Mouse (Mus musculus): Measurements from ENCODE around the gene Trim42.

Trim42 gene

DNA sequence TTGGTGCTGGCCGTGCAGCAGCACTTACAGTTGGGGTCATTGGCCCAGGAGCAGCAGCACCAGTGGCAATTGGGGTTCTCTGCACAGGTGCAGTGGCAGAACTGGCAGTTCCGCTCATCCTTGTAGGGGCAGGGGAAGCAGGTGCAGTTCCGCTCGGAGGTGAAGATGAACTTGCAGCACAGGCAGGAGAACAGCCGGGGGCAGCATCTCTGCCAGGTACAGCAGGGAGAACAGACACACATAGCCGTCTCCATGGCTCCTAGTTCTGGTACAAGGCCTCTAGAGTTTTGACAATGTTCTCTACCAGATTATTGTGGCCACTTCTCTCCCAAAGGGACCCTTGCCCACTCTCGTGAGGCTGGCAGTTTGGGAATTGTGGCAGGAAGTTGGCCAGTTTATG lies at the start of gene Trim42:
Trim42 (minus strand) TSS at position 368 of the 400 bp plus-strand sequence.
- no peak for DNase-seq (ENCODE audit: low read depth, low spot score)

DNA sequence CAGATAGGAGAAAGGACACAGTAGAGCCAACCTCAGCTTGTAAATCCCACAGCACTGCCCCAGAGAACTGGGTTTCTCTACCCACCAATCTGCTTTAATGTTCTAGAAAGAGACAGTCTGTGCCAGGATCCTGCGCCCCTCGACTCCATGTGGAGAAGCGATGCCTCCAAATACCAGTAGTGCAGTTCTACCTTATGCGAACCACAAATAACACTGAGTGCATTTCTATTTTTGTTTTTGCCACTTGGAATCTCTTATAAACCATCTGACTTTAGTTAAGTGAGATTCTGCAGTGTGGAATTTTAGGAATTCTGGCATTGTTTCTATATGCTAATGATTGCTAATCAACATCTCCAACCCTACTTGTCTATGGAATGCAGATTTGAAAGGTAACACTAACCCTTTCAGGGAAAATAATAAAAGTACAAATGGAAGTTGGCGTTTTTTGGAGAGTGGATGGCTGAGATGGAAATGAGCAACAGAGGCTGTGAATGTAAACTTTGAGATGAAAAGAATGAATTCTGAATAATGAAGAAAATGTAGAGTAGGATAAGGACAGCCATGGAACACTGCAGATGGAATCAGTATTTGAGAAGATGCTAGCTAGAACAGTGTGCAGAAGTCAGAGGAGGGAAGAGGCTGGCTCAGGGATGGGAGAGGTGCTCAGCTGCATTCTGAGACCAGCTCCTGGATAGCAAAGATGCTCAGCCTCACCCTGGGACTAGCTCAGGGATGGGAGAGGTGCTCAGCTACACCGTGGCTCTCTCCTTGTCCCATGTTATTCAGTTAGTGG lies 45.3 kb upstream of the Trim42 start:
- peak; percentile 33 for DNase-seq (ENCODE audit: low read depth, low spot score)

DNA sequence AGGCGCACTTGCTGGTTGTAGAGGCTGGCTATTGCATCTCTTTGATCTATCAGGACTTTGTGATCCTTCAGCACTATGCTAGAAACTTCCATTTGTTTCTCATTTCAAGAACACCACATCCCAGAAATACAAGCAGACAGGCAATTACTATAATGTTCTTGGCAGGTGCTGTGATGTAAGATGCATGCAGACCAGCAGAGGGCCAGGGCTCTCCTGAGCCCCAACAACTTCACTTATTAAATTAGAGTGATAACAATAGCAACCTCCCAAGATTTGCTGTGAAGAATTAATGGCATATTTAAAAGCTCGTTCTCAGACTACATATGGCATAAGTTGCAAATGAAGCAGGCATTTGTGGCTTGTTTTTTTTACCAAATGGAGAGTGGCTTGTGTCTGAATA lies 38.4 kb upstream of the Trim42 start:
- no peak for DNase-seq (ENCODE audit: low read depth, low spot score)

DNA sequence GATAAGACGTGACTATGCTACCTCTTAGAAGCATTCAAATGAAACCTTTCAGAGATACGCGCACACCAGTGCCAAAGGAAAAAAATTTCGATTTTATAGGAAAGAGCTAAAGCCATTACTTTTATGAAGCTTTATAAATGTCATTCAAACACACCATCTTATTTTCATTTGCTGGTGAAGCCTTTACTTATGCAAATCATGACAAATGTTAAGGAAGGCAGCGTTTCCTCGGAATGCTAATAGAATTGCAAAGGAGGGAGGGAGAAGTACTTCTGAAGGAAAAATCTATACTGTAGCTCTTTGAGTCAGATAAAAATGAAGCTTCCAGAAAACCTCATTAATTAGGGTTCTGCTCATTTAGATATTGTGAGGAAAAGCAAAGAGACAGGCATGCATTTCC lies 13.3 kb downstream of the Trim42 start:
- DNase-seq (ENCODE audit: low read depth, low spot score): no peak

DNA sequence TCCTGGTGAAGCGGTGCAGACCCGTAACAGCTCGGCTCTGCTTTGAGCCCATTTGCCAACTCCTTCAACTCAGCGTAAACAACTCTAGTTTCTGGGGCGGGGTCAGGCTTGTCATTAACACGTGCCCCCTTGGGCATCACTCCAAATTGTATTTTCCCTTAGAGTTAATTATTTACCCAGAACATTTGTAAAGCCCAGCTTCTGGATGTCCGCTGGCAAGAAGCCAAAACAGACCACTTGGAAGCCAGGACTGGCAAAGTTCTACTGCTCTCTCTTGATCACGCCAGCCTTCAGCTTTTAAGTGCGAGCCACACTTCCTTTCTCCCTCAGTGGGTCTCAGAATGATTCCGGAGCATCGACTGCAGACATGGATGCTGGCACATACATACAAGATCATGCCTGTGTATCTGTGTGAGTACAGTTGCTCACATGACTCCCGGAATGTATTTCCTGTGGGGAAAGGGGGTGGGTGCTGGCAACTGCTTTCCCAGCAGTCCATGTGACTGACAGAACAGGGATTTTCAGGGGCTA lies 24.9 kb downstream of the Trim42 start:
- no peak for DNase-seq (ENCODE audit: low read depth, low spot score)

DNA sequence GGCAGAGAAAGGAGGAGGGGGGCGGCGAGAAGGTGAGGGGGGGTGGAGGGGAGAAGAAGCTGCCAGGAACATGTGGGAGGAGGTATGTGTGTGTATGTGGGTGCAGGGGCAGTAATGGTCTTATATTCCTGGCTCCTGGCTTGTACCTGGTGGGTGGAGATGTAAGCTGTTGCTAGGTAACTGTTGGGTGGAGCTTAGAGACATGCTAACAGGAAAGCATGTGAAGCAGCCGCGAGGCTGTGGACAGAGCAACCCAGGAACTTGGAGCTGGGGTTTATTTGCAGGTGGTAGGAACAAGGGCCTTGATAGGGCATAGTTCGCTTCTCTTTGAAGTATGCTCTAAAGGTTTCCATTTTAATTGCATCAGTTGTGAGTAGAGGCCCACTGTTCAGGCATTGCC lies 28.0 kb downstream of the Trim42 start:
- DNase-seq (ENCODE audit: low read depth, low spot score): no peak

DNA sequence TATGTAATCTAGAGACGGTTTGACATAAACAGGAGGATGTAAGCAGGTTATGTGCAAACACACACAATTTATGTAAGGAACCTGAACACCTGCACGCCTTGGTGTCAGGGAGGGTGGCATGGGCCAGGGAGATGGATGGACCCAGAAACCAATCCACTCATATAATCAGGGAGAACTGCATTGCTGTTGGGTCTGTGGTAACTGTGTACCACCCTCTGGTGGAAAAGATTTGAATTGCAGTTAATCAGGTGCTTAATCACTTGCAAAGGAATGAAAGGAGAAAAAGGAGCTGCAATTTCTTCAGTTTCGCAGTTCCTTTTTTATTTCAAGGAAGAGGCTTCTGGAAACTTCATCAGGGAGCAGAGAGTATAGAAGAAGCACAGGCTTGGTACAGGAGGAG lies 46.9 kb downstream of the Trim42 start:
- peak; percentile 34 for DNase-seq (ENCODE audit: low read depth, low spot score)

DNA sequence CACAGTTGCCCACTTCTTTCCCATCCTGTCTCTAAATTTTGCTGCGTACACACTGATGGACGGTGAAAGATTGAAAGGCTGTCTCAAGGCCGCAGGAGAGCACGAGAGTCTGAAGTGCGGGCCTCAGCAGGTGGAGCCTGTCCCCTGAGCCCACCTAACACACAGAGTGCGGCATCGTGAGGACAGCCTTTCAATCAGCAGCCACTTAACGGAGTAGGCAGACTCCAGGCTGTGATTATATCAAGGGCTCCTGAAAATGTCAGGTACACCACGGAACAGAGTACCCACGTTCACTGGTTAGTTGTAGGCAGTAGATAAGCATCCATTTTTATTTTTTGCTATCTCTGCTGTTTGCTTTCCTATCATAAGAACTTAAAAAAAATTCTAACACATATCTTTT lies 47.6 kb downstream of the Trim42 start:
- no peak for DNase-seq (ENCODE audit: low read depth, low spot score)

DNA sequence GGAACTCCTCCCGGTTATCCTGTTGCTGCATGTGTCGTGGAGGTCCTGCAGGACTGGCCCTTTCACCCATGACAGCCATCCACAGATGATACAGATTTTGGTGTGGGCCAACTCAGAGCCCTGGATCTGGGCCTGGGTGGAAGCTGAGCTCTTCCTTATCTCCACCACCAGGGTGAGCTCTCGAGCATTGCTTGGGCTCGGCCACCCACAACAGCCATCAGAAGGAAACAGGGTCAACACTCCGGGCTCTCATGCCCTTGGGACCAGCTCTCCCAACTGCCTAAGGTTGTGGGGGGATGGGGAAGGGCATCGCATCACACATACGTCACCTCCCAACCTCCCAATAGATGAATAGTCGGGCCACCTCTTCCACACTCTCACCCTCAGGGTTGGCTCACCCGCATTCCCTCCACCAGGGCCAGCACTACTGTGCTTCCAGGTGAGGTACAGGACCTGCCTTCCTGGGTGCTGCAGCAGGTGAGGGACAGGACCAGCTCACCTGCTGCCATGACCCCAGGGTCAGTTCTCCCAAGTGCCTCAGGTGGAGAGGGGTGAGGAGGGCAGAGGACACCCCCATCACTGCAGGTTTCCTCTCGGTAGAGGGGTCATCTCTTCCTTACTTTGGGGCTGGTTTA lies 54.2 kb downstream of the Trim42 start:
- DNase-seq (ENCODE audit: low read depth, low spot score): no peak

DNA sequence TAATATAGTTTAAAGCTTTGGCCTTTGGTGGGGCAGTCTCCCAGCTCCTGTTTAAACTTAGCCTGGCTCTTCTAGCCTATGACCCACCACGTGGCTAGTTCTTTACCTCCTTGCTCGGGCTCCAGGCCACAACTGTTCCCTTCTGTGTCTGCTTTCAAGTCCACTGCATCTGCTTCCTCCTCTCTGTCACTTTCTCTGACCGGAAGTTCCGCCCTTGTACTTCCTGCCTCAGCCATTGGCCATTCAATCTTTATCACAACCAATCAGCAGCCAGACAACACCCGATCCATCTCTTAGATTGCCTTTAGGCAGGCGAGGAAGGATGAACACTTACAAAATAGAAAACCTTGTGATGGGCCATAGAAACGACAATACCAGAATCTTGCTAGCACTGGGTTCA lies 58.1 kb downstream of the Trim42 start:
- no peak for DNase-seq (ENCODE audit: low read depth, low spot score)

DNA sequence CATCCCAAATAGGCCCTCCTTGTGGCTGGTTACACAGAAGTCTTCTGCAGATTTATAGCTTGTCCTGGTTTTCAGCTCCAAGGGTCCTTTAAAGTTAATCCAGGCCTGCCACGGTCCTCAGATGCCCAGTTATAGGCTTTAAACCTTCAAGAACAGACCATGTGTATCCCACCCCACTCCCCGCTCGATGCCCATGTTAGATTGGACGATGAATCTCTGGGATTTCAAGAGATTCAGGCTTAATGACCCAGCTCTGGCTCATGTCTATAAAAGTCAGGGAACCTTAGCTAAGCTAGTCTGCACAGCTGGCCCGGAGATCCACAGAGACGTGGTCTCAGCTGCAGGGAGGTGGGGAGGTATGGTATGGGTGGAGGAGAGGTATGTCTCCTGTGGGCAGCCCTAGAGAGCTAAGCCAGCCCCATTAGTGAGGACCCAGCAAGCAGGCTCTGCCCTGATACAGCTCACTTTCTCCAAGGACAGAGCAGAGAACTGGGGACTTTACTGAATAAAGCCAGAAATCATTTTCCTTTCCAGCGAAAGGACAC lies 60.2 kb downstream of the Trim42 start:
- no peak for DNase-seq (ENCODE audit: low read depth, low spot score)

DNA sequence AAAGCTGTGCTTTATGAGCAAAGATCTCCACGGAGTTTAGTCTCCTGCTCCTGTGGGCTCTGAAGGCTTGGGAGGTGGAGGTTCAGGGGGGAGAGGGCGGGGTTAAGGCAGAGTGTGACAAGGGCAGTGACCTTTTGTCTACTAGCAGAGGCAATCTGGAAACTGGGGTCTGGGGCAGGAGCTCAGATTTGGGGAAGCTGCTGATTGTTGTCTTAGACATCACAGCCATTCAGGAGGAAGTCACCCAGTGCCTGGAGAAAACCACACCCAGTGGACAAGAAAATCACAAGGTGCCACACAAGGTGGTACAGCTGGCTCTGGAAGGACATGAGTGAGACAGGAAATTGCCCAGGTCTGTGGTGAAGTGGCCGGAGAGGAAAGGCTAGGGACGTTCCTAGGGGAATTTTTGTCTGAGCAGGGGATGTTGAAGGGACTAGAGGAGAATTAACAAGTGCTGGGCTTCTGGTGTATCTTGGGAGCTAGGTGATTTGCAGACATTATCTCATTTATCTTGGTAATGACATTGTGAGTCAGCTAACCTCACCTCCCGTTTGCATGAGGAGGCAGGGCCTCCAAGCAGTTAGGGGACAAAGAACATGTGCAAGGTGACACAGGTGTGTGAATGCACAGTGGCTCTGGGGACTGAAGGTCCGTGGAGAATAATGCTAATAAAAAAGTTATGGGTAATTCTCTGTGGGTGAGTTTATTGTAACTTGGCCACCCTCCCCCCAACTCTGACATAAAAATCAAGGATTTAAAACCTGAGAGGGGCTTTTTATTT lies 61.9 kb downstream of the Trim42 start:
- DNase-seq (ENCODE audit: low read depth, low spot score): no peak
